Mouse (Mus musculus): Measurements from ENCODE around the gene Gm28551. TPM values are rescaled to one million over a fixed set of nuclear protein-coding genes. Genes with fewer than 3 reads are reported as not detected.
"Not testable (repeated sequence)": the region's sequence is repeated elsewhere in the genome, so short reads cannot be mapped to it uniquely, and the experiment has no call there.

The Gm28551 gene
- total RNA-seq (2014; rRNA removed): 0.66 and 2.5 TPM in 2 replicates
- 2.1 and 2.7 TPM in 2 replicates for polyA plus RNA-seq (2015; fragmentation: Nextera tagmentation; extraction: Ambion mirVana)

DNA sequence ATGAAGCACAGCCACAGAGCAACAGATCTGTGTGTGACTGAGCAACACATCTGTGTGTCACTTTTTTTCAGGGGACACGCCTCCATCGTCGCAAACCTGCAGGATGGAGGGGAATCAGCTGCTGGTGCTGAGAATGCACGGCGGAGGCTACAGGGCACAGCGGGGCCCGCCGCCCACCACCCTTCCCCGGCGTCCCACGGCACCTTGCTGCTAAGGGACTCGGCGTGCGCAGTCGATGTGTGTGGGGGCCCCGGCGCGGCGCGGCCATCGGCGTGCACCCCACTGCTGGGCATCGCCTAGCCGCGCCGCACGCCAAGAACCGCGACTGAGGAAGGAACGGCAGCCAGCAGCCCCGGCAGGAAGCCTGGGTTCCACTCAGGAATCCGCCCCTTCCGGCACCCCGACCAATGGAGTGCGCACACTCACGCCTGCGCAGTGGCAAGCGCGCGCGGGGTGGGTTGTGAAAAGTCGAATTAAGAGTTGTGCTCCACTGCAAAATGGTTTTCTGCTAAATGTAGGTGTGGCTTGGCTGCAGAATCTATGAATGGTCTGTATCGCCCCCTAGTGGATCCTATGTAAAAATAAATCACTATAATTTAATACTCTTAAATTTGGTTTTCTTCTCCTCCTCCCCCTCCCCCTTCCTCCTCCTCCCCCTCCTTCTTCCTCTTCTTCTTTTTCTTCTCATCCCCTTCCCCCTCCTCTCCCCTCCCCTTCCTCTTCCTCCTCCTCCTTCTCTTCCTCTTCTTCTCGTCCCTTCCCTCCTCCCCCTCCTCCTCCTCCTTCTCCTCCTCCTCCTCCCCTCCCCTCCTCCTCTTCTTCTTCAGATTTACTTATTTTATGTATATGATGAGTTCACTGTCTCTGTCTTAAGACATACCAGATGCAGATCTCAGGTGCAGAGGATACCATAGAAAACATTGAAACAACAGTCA lies at the start of gene Gm28551, which contains the start of the genes Asdurf and Asnsd1:
Gm28551 (minus strand) TSS at position 341 of the 935 bp plus-strand sequence.
Asdurf (minus strand) TSS at position 293 of the 935 bp plus-strand sequence.
Asnsd1 (minus strand) TSS at position 426 of the 935 bp plus-strand sequence.
- Histone ChIP-seq H3K4me3 (ENCODE audit: low read depth, low read length) (peak within 1 kb of the TSS; percentile 90), H3K36me3 (ENCODE audit: insufficient read depth, low read length) (peaks cover 10% of the 10 kb centered on the region), H3K4me2 (ENCODE audit: low read depth, low read length, poor library complexity, severe bottlenecking) (peak within 1 kb of the TSS; percentile 56), H3K27me3 (ENCODE audit: insufficient read depth, low read length) (no peaks in the 10 kb centered on the region), H3K4me1 (ENCODE audit: insufficient read depth, low read length) (no peaks in the 10 kb centered on the region), H3K9ac (replicated peaks; ENCODE audit: low read length, poor library complexity, severe bottlenecking) (peak within 1 kb of the TSS; percentile 93), H3K27ac (ENCODE audit: low read depth, low read length) (peak within 1 kb of the TSS; percentile 91), H3K9me3 (ENCODE audit: low read length) (no peaks in the 10 kb centered on the region)
- TF ChIP-seq CTCF (IDR thresholded peaks at IDR 0.05): peak; percentile 77
- ATAC-seq (ENCODE audit: low FRiP score) (peak; percentile 100), DNase-seq (ENCODE audit: low spot score) (peak; percentile 98)
- under 1% methylated on average over 33 of the region's 44 CpGs for WGBS

GRCm38 (mm10) chr1:53393936-53394760 lies 41.7 kb upstream of the Gm28551 start:
- 28% methylated on average over 21 of the region's 21 CpGs for WGBS
- H3K9ac ChIP-seq (replicated peaks; ENCODE audit: low read length, poor library complexity, severe bottlenecking); ATAC-seq (ENCODE audit: low FRiP score); H3K4me3 ChIP-seq (ENCODE audit: low read depth, low read length); H3K36me3 ChIP-seq (ENCODE audit: insufficient read depth, low read length); H3K9me3 ChIP-seq (ENCODE audit: low read length); H3K27me3 ChIP-seq (ENCODE audit: insufficient read depth, low read length); H3K4me1 ChIP-seq (ENCODE audit: insufficient read depth, low read length); H3K27ac ChIP-seq (ENCODE audit: low read depth, low read length): not testable (repeated sequence)
- DNase-seq (ENCODE audit: low spot score): peak; percentile 1
- peak overlapping the region; percentile 36; the same call in 1 of the 2 replicates for H3K4me2 ChIP-seq (ENCODE audit: low read depth, low read length, poor library complexity, severe bottlenecking)

GRCm38 (mm10) chr1:53388762-53389161 lies 36.3 kb upstream of the Gm28551 start:
- Histone ChIP-seq H3K4me2 (ENCODE audit: low read depth, low read length, poor library complexity, severe bottlenecking) (no peak overlapping the region), H3K9ac (replicated peaks; ENCODE audit: low read length, poor library complexity, severe bottlenecking) (no peak overlapping the region), H3K9me3 (ENCODE audit: low read length) (no peaks in the 10 kb centered on the region), H3K27ac (ENCODE audit: low read depth, low read length) (no peak overlapping the region), H3K4me3 (ENCODE audit: low read depth, low read length) (no peak overlapping the region), H3K4me1 (ENCODE audit: insufficient read depth, low read length) (no peaks in the 10 kb centered on the region), H3K27me3 (ENCODE audit: insufficient read depth, low read length) (no peaks in the 10 kb centered on the region), H3K36me3 (ENCODE audit: insufficient read depth, low read length) (no peaks in the 10 kb centered on the region)
- 88% methylated on average over 10 of the region's 14 CpGs for WGBS
- ATAC-seq (ENCODE audit: low FRiP score) (no peak), DNase-seq (ENCODE audit: low spot score) (no peak)
- no peak for TF ChIP-seq CTCF (IDR thresholded peaks at IDR 0.05)

DNA sequence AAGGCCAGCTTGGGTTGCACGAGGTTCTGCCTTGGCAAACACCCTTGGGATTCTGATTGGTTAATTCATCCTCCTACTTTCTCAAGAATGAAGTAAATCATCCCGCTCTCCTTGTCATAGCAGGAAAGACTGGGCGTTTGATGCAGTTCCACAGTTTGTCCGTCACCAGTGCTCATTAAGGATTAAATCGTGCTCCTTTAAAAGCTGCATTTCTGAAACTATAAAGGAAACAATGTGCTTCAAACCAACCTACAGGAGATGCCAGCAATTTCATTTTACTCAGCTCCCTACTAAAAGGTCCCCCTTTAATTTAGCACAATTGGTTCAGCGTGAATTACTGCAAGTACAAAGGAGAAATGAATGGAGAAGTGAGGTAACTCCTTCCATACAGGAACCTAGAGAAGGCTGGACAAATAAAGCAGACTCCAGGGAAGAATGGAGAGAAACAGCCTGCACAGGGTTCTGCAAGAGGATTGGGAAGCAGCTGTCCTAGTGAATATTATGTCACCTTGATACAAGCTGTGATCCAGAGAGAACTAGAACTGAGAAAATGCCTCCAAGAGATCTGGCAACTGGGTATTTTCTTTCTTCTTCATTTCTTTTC lies 31.7 kb upstream of the Gm28551 start:
- H3K4me3 ChIP-seq (ENCODE audit: low read depth, low read length): no peak overlapping the region
- H3K9me3 ChIP-seq (ENCODE audit: low read length): no peaks in the 10 kb centered on the region
- ATAC-seq (ENCODE audit: low FRiP score): no peak
- no peak for DNase-seq (ENCODE audit: low spot score)
- TF ChIP-seq CTCF (IDR thresholded peaks at IDR 0.05): no peak
- 72% methylated on average over 6 of the region's 6 CpGs for WGBS
- H3K27me3 ChIP-seq (ENCODE audit: insufficient read depth, low read length): no peaks in the 10 kb centered on the region
- no peaks in the 10 kb centered on the region for H3K4me1 ChIP-seq (ENCODE audit: insufficient read depth, low read length)
- H3K9ac ChIP-seq (replicated peaks; ENCODE audit: low read length, poor library complexity, severe bottlenecking): no peak overlapping the region
- no peak overlapping the region for H3K27ac ChIP-seq (ENCODE audit: low read depth, low read length)
- H3K4me2 ChIP-seq (ENCODE audit: low read depth, low read length, poor library complexity, severe bottlenecking): no peak overlapping the region
- no peaks in the 10 kb centered on the region for H3K36me3 ChIP-seq (ENCODE audit: insufficient read depth, low read length)

GRCm38 (mm10) chr1:53377731-53378130 lies 25.3 kb upstream of the Gm28551 start:
- WGBS: 61% methylated on average over 3 of the region's 3 CpGs
- H3K27ac ChIP-seq (ENCODE audit: low read depth, low read length): no peak overlapping the region
- no peaks in the 10 kb centered on the region for H3K4me1 ChIP-seq (ENCODE audit: insufficient read depth, low read length)
- TF ChIP-seq CTCF (IDR thresholded peaks at IDR 0.05): no peak
- DNase-seq (ENCODE audit: low spot score) (no peak), ATAC-seq (ENCODE audit: low FRiP score) (no peak)
- H3K4me3 ChIP-seq (ENCODE audit: low read depth, low read length): no peak overlapping the region
- no peaks in the 10 kb centered on the region for H3K36me3 ChIP-seq (ENCODE audit: insufficient read depth, low read length)
- H3K27me3 ChIP-seq (ENCODE audit: insufficient read depth, low read length): no peaks in the 10 kb centered on the region
- H3K9ac ChIP-seq (replicated peaks; ENCODE audit: low read length, poor library complexity, severe bottlenecking): no peak overlapping the region
- no peaks in the 10 kb centered on the region for H3K9me3 ChIP-seq (ENCODE audit: low read length)
- no peak overlapping the region for H3K4me2 ChIP-seq (ENCODE audit: low read depth, low read length, poor library complexity, severe bottlenecking)

GRCm38 (mm10) chr1:53375965-53376364 lies 23.5 kb upstream of the Gm28551 start:
- H3K27ac ChIP-seq (ENCODE audit: low read depth, low read length); H3K9me3 ChIP-seq (ENCODE audit: low read length); H3K9ac ChIP-seq (replicated peaks; ENCODE audit: low read length, poor library complexity, severe bottlenecking); ATAC-seq (ENCODE audit: low FRiP score); H3K4me1 ChIP-seq (ENCODE audit: insufficient read depth, low read length); H3K4me2 ChIP-seq (ENCODE audit: low read depth, low read length, poor library complexity, severe bottlenecking); H3K27me3 ChIP-seq (ENCODE audit: insufficient read depth, low read length); H3K36me3 ChIP-seq (ENCODE audit: insufficient read depth, low read length); DNase-seq (ENCODE audit: low spot score); H3K4me3 ChIP-seq (ENCODE audit: low read depth, low read length): not testable (repeated sequence)
- 76% methylated on average over 2 of the region's 2 CpGs for WGBS

All from midbrain, postnatal 0 days (tissue).